Mouse (Mus musculus) E14TG2a.4 (cell line): ENCODE results near the gene Sgsm3.

Experiments used
- H3K27me3 ChIP-seq: 2 replicates; pipeline ENCODE4 v1.6.1; 2014; ENCODE audit warnings: low read length, control low read depth; ENCODE audit not compliant: insufficient read depth
- H3K36me3 ChIP-seq: 2 replicates; pipeline ENCODE4 v1.6.1; 2014; ENCODE audit warnings: low read length, control low read depth; ENCODE audit not compliant: insufficient read depth
- H3K4me1 ChIP-seq: replicated peaks from 2 replicates; pipeline ENCODE4 v1.6.1; 2014; ENCODE audit warnings: low read depth, low read length, control low read depth
- H3K4me3 ChIP-seq: replicated peaks from 2 replicates; pipeline ENCODE4 v1.5.1; 2014; ENCODE audit warnings: mild to moderate bottlenecking, low read length
- H3K9me3 ChIP-seq: 2 replicates; pipeline ENCODE4 v1.6.1; 2014; ENCODE audit warnings: low read length, control low read depth
- CTCF ChIP-seq: conservative IDR thresholded peaks from 2 replicates; pipeline ENCODE4 v1.5.1; 2014; ENCODE audit warnings: low read length
- NANOG ChIP-seq: IDR thresholded peaks from 2 replicates; pipeline ENCODE4 v1.6.1; 2014; ENCODE audit warnings: borderline replicate concordance, low read length, mixed read lengths
- POU5F1 ChIP-seq: IDR thresholded peaks from 2 replicates; pipeline ENCODE4 v1.6.1; 2014; ENCODE audit warnings: low read length, borderline replicate concordance

The Sgsm3 gene

DNA sequence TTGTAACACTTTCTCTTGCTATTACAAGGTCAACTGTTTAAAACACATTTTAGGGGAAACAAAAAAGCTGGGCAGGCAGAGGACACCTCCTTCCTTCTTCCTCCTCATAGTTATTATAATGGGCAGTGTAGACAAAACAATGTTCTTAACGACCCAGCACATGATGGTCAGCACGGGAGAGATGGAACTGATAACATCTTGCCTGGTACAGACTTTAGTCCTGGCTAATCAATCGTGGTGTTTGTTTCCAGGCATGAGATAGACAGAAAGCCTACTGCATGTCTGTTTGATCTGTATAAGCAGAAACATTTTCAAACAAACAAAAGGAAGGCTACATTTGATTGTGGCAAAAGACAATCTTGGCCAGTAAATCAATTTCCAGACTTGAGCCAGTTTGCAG is 72.9 kb downstream of the Sgsm3 start:
- TF ChIP-seq POU5F1 (no peak), NANOG (no peak), CTCF (no peak)
- Histone ChIP-seq H3K9me3 (no peaks in the 10 kb centered on the region), H3K4me1 (peaks cover 9% of the 10 kb centered on the region), H3K27me3 (no peaks in the 10 kb centered on the region), H3K36me3 (no peaks in the 10 kb centered on the region), H3K4me3 (no peak overlapping the region)

DNA sequence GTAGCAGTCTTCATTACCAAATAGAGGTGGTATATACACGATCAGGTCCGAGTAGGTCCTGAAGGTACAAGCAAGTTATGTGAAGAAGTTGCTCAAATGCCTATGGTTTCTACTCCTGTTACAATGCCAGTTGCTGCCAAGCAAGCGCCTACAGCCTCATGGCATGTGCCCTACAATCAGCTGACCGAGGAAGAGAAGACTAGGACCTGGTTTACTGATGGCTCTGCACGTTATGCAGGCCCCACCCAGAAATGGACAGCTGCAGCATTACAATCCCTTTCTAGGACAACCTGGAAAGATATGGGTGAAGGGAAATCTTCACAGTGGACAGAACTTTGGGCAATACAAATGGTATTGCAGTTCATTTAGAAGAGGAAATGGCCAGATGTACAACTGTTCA is 74.9 kb downstream of the Sgsm3 start:
- no peak overlapping the region for H3K4me3 ChIP-seq
- no peaks in the 10 kb centered on the region for H3K9me3 ChIP-seq
- H3K27me3 ChIP-seq = no peaks in the 10 kb centered on the region
- H3K4me1 ChIP-seq = peaks cover 1% of the 10 kb centered on the region; the same call in 1 of the 2 replicates
- H3K36me3 ChIP-seq = no peaks in the 10 kb centered on the region
- TF ChIP-seq CTCF = no peak
- no peak for TF ChIP-seq POU5F1
- TF ChIP-seq NANOG = no peak

DNA sequence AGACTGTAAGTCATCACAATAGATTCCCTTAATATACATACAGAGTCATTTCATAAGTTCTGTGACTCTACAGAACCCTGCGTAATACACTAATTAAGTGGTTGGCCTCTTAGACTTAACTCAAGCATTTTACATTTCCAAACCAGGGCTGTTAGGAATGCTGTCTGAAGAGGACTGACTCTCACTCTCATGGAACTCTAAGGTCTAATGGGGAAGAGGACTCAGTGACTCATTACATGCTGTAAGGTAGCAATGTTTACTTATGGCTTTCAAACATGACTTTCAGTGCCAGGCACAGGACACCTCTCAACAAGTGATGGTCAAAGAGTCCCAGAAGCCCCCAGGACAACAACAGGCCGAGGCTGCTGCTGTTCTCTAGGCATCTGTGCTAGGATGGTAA is 77.9 kb downstream of the Sgsm3 start:
- no peaks in the 10 kb centered on the region for H3K9me3 ChIP-seq
- H3K4me1 ChIP-seq = peaks cover 3% of the 10 kb centered on the region; the same call in 1 of the 2 replicates
- no peak for TF ChIP-seq NANOG
- TF ChIP-seq POU5F1 = no peak
- no peak for TF ChIP-seq CTCF
- H3K4me3 ChIP-seq = no peak overlapping the region
- no peaks in the 10 kb centered on the region for H3K27me3 ChIP-seq
- no peaks in the 10 kb centered on the region for H3K36me3 ChIP-seq

DNA sequence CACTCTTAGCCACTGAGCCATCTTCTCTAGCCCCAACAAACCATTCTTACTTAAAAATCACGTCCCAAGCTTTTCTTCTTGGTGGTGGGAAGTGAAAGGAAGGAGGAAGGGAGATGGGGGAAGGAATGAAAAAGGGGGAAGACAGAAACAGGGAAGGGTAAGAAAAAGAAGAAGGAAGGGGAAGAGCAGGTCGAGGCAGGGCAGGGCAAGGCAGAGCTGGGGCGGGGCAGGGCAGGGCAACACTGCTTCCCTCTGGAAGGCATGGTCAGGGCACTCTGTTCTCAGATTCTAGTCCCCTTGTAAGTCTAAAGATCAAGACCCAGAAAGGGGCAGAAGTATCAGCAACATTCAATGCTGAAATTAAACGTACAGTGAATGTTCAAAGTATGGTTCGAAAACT is 80.2 kb downstream of the Sgsm3 start:
- Histone ChIP-seq H3K4me3 (no peak overlapping the region), H3K9me3 (no peaks in the 10 kb centered on the region), H3K27me3 (no peaks in the 10 kb centered on the region), H3K4me1 (peaks cover 3% of the 10 kb centered on the region; the same call in 1 of the 2 replicates), H3K36me3 (no peaks in the 10 kb centered on the region)
- TF ChIP-seq POU5F1 = no peak
- no peak for TF ChIP-seq NANOG
- TF ChIP-seq CTCF = no peak

DNA sequence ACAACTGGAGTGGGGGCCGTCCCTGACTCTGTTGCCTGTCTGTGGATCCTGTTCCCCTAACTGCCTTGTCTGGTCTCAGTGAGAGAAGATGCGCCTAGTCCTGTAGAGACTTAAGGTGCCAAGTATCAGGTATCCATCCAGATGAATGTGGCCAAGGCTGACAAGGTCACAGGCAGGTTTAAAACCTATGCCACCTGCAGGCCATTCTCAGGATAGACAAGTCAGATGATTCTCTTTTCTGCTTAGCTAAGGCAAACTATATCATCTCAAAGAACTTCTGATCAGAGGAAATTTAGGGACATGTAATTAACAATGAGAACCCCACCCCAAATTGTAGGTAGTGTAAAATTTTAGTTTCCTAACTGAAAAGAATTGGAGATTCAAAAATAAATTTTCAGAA is 83.4 kb downstream of the Sgsm3 start:
- no peak overlapping the region for H3K4me3 ChIP-seq
- H3K4me1 ChIP-seq = peaks cover 3% of the 10 kb centered on the region; the same call in 1 of the 2 replicates
- no peaks in the 10 kb centered on the region for H3K27me3 ChIP-seq
- no peaks in the 10 kb centered on the region for H3K9me3 ChIP-seq
- TF ChIP-seq POU5F1 = no peak
- no peak for TF ChIP-seq NANOG
- TF ChIP-seq CTCF = no peak; the same call in 1 of the 2 replicates
- H3K36me3 ChIP-seq = no peaks in the 10 kb centered on the region
